Mouse (Mus musculus) limb, embryonic 11.5 days (tissue): ENCODE measurements around the gene Gpr45. TPM values are rescaled to one million over a fixed set of nuclear protein-coding genes. Genes with fewer than 3 reads are reported as not detected.
"Not testable (repeated sequence)": the region's sequence is repeated elsewhere in the genome, so short reads cannot be mapped to it uniquely, and the experiment has no call there.

Source experiments
- ATAC-seq: fragments of 200-750 bp; cut with Nextera tagmentation; 2 replicates; pipeline ENCODE4 v1.8.0; 2017; ENCODE audit warnings: low read depth; ENCODE audit not compliant: insufficient number of reproducible peaks, low FRiP score, low TSS enrichment
- DNase-seq: peaks from one replicate; pipeline ENCODE4 v3.0.0-alpha.2; 2015; ENCODE audit warnings: low spot score
- H3K27ac ChIP-seq: fragments of 300-500 bp; sonication (generic); replicated peaks from 2 replicates; pipeline ENCODE4 v1.5.1; 2014; ENCODE audit warnings: low read depth, mild to moderate bottlenecking, low read length
- H3K27me3 ChIP-seq: fragments of 300-500 bp; sonication (generic); 2 replicates; pipeline ENCODE4 v1.6.1; 2014; ENCODE audit warnings: mild to moderate bottlenecking, low read length, mixed read lengths; ENCODE audit not compliant: control insufficient read depth, insufficient read depth
- H3K36me3 ChIP-seq: fragments of 300-500 bp; sonication (generic); 2 replicates; pipeline ENCODE4 v1.6.1; 2014; ENCODE audit warnings: mild to moderate bottlenecking, low read length, moderate library complexity, mixed read lengths; ENCODE audit not compliant: control insufficient read depth, insufficient read depth
- H3K4me1 ChIP-seq: fragments of 300-500 bp; sonication (generic); 2 replicates; pipeline ENCODE4 v1.6.1; 2014; ENCODE audit warnings: low read length, mixed read lengths; ENCODE audit not compliant: control insufficient read depth, insufficient read depth
- H3K4me2 ChIP-seq: fragments of 300-500 bp; sonication (generic); 2 replicates; pipeline ENCODE4 v1.6.1; 2014; ENCODE audit warnings: low read depth, mild to moderate bottlenecking, moderate library complexity; ENCODE audit not compliant: severe bottlenecking
- H3K4me3 ChIP-seq: fragments of 300-500 bp; sonication (generic); 2 replicates; pipeline ENCODE4 v1.5.1; 2014; ENCODE audit warnings: low read depth, low read length
- H3K9ac ChIP-seq: fragments of 300-500 bp; sonication (generic); 2 replicates; pipeline ENCODE4 v1.6.1; 2014; ENCODE audit warnings: mild to moderate bottlenecking, low read length
- H3K9me3 ChIP-seq: fragments of 300-500 bp; sonication (generic); 2 replicates; pipeline ENCODE4 v1.6.1; 2016; ENCODE audit warnings: low read length; ENCODE audit not compliant: control insufficient read depth
- WGBS: fragments of 180-500 bp; shearing (Covaris S2); extraction: QIAGEN DNeasy Blood & Tissue Kit; methylation state at CpG from one replicate; pipeline ENCODE4 v1.1.7; 2014; 5-methylcytosine and 5-hydroxymethylcytosine counted together
- polyA plus RNA-seq: library from polyadenylated mRNA; unstranded; fragments of >200 nt; fragmentation: Nextera tagmentation; extraction: Ambion mirVana; gene quantifications from 2 replicates; pipeline ENCODE4 v1.2.1, GENCODE M21; 2014

Gene Gpr45
- polyA plus RNA-seq, 1 experiment from 2014 or later, result 12.0 TPM

DNA sequence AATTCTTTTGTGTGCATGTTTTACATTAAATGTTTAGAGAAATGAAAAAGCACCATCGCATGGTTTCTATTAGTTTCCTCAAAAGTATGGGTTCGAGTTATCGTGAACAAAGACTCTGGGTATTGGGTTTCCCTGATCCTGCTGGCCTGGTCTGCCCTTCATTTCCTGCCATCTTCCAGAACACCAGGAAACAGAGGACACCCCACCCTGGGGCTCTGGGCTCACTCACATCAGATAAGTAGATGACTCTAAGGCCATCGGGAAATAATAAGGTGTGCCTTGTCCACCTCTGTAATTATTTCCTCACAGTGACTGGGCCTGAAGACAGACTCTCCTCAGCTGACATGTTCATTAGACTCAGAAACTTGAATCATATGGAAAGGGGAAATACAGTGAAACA lies 57.8 kb downstream of the Gpr45 start:
- H3K4me1 ChIP-seq, result no peaks in the 10 kb centered on the region
- H3K9me3 ChIP-seq, result no peaks in the 10 kb centered on the region
- no peak overlapping the region for H3K4me3 ChIP-seq
- H3K36me3 ChIP-seq, result no peaks in the 10 kb centered on the region
- no peaks in the 10 kb centered on the region for H3K27me3 ChIP-seq
- 54% methylated on average over 4 of the region's 4 CpGs for WGBS
- ATAC-seq (no peak; the same call in 1 of the 2 replicates), DNase-seq (no peak)
- no peak overlapping the region for H3K4me2 ChIP-seq
- no peak overlapping the region for H3K9ac ChIP-seq
- H3K27ac ChIP-seq, result no peak overlapping the region

DNA sequence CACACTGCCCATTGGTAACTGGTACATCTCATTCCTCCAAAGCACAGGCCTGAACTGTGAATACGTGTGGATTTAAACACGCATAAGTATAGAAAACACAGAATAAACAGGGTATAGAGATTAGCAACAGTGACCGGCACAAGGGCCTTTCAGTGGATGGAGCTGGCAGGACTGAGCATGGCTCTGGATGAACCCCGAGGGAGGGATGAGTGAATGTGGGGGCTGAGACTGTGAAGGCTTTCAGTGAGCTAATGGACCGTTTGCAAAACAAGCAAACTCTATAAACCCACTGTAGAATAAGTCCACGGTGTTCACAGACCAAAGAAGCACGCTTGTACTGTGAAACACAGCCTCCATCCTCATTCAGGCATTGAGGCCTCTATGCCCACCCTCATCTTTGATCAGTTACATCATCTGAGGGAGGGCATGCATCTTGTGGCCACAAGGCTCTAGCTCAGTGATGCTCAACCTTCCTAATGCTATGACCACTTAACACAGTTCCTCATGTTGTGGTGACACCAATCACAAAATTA lies 62.5 kb downstream of the Gpr45 start:
- H3K27ac ChIP-seq, H3K36me3 ChIP-seq, DNase-seq, H3K4me2 ChIP-seq, H3K4me3 ChIP-seq, H3K9me3 ChIP-seq, H3K4me1 ChIP-seq, ATAC-seq, H3K27me3 ChIP-seq, H3K9ac ChIP-seq: not testable (repeated sequence)
- 92% methylated on average over 7 of the region's 7 CpGs for WGBS

DNA sequence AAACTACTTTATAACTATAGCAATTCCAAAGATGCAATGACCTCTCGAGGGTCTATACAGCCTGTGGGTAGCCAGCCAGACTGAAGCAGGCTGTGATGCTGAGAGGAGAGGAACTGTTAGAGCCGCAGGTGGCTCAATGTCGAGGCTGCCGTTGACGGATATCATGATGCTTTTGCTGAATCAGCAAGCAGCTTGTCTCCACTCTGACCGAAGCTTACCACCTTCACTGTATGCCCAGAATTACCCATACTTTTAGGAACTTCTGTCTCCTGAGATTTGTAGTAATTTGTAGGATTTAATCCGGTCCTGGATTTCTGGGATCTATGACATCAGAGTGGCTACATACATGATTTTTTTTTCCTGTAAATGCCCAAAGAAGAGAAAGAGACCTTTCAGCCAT lies 83.3 kb downstream of the Gpr45 start:
- H3K9ac ChIP-seq, result no peak overlapping the region
- no peaks in the 10 kb centered on the region for H3K36me3 ChIP-seq
- no peak overlapping the region for H3K4me3 ChIP-seq
- no peaks in the 10 kb centered on the region for H3K27me3 ChIP-seq
- no peaks in the 10 kb centered on the region for H3K4me1 ChIP-seq
- no peak overlapping the region for H3K27ac ChIP-seq
- no peaks in the 10 kb centered on the region for H3K9me3 ChIP-seq
- ATAC-seq (no peak), DNase-seq (no peak)
- 91% methylated on average over 7 of the region's 7 CpGs for WGBS
- no peak overlapping the region for H3K4me2 ChIP-seq

DNA sequence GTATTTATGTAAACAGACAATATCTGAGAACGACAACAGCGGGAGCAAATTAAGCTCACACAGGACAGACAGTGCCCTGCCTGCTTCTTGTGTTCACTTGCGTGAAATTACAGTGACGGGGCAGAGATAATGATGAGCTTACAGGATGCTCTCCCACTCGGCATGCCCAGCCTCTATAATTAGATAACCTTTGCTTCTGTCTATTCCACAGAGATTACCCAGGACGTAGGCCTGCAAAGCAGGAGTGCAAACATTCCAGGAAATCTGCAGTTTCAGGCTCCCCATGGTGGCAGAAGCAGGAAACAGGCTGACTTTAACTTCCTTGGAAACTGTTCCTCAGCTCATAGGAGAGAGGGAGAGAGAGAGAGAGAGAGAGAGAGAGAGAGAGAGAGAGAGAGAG lies 89.6 kb downstream of the Gpr45 start:
- H3K4me3 ChIP-seq, result no peak overlapping the region
- no peak overlapping the region for H3K9ac ChIP-seq
- H3K27ac ChIP-seq, result no peak overlapping the region
- H3K4me1 ChIP-seq, result peaks cover 8% of the 10 kb centered on the region; the same call in 1 of the 2 replicates
- H3K9me3 ChIP-seq, result no peaks in the 10 kb centered on the region
- H3K4me2 ChIP-seq, result no peak overlapping the region
- DNase-seq, result no peak
- H3K27me3 ChIP-seq, result no peaks in the 10 kb centered on the region
- H3K36me3 ChIP-seq, result no peaks in the 10 kb centered on the region
- ATAC-seq, result no peak
- WGBS, result 71% methylated on average over 6 of the region's 6 CpGs

DNA sequence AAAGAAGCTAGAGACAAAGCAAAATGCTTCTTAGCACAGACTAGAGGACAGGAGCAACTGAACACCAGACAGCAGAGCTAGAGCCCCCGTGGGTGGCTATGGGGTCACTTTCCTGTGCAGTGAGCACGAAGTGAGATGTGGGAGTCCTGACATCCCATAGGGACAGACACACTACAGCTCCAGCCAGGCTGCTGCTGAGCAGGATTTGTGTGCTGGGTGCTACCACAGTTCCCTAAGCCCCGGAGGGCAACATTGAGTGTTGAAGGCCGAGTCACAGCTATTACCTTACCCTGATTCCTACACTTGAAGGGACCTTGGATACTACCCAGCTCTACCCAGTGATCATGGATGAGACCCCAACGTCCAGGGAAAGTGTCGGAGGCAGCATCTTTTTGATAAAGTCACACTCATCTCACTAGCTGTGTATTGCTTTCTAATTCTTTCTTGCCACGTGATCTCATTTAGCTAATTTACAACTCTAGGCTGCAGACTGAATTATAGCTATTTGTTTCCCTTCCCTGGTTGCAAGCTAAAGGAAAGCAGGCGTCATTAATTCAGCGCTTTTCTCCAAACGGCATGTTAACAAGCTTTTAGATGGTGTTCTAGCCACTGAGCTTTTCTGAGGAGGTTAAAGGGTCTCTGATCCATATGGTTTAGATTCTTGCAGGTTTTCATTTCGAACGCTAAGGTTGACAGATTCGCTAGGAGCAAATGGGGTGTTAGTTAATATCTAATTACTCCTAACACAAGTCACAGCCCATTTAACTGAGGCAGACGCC lies 92.7 kb downstream of the Gpr45 start:
- Histone ChIP-seq H3K4me3 (no peak overlapping the region), H3K4me1 (peaks cover 8% of the 10 kb centered on the region; the same call in 1 of the 2 replicates), H3K36me3 (peaks cover 2% of the 10 kb centered on the region; the same call in 1 of the 2 replicates), H3K9ac (no peak overlapping the region), H3K27me3 (no peaks in the 10 kb centered on the region), H3K4me2 (no peak overlapping the region), H3K9me3 (no peaks in the 10 kb centered on the region), H3K27ac (no peak overlapping the region)
- 18% methylated on average over 14 of the region's 14 CpGs for WGBS
- no peak for ATAC-seq
- peak; percentile 30 for DNase-seq

DNA sequence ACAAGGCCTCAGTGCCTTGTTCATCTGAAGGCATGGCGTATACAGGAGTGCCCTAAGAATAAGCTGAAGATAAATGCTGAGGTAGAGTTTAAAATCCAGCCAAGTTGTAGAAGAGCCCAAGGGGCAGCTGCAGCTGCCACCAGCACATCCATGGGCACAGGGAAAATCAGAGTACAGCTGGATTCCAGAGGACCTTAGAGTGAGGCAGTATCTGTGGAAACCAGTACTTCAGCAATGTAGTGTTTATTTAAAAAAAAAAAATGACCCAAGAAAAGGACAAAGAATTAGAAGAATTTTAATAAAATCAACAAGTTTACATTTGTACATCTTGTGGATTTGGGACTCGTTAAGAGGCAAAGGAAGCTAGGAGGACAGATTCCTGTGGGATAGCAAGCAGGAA lies 94.3 kb downstream of the Gpr45 start:
- no peak for DNase-seq
- 92% methylated on average over 2 of the region's 2 CpGs for WGBS
- H3K27me3 ChIP-seq, result no peaks in the 10 kb centered on the region
- H3K27ac ChIP-seq, result no peak overlapping the region
- no peaks in the 10 kb centered on the region for H3K9me3 ChIP-seq
- ATAC-seq, result no peak
- peaks cover 5% of the 10 kb centered on the region; the same call in 1 of the 2 replicates for H3K36me3 ChIP-seq
- H3K4me2 ChIP-seq, result no peak overlapping the region
- H3K4me3 ChIP-seq, result no peak overlapping the region
- no peak overlapping the region for H3K9ac ChIP-seq
- peaks cover 8% of the 10 kb centered on the region; the same call in 1 of the 2 replicates for H3K4me1 ChIP-seq

DNA sequence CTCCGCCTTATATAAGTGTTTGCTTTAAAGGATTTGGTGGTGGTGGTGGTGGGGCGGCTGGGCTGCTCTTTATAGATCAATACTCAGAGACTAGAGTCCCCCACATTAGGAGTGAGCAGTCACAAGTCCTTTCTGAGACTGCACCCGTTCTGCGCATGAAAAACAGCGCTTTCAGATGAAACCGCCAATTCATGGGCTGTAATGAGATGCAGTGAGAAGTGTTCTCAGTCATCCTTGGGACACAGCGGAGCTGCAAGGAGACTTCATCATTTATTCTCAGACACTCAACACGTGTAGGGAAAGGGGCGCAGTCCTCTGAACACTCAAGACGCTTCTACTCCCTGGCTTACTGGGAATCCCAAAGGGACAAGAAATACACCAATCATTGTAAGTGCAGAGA lies 95.1 kb downstream of the Gpr45 start:
- H3K4me3 ChIP-seq, result no peak overlapping the region
- peaks cover 8% of the 10 kb centered on the region; the same call in 1 of the 2 replicates for H3K4me1 ChIP-seq
- no peaks in the 10 kb centered on the region for H3K9me3 ChIP-seq
- H3K9ac ChIP-seq, result no peak overlapping the region
- no peak overlapping the region for H3K27ac ChIP-seq
- H3K27me3 ChIP-seq, result no peaks in the 10 kb centered on the region
- DNase-seq (no peak), ATAC-seq (no peak)
- H3K4me2 ChIP-seq, result no peak overlapping the region
- 84% methylated on average over 10 of the region's 10 CpGs for WGBS
- H3K36me3 ChIP-seq, result peaks cover 5% of the 10 kb centered on the region; the same call in 1 of the 2 replicates

DNA sequence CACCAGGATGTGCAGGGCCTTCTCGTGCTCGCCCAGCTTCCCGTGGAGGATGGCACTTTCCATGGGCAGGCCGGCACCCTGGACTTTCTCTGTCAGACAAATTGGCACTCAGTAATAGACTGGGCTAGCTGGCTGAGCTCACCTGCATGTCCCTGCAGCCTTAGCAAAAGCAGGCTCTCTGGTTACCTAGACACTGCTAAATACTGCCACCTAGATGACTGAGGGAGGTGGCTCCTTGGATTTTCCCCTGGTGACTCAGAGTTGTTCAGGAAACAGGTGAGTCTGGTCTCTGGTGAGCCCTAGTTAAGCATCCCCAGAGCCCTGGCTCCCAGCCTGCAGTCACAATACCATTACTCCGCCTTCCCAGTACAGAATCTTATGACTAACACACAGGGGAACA lies 99.2 kb downstream of the Gpr45 start:
- Histone ChIP-seq H3K27me3 (no peaks in the 10 kb centered on the region), H3K27ac (no peak overlapping the region), H3K4me1 (no peaks in the 10 kb centered on the region), H3K4me3 (no peak overlapping the region), H3K4me2 (no peak overlapping the region), H3K9me3 (no peaks in the 10 kb centered on the region), H3K9ac (no peak overlapping the region), H3K36me3 (peaks cover 7% of the 10 kb centered on the region; the same call in 1 of the 2 replicates)
- ATAC-seq (no peak), DNase-seq (no peak)
- WGBS, result 84% methylated on average over 5 of the region's 5 CpGs
